Mouse (Mus musculus): ENCODE measurements around the gene Pdilt.
"Not testable (repeated sequence)": the region's sequence is repeated elsewhere in the genome, so short reads cannot be mapped to it uniquely, and the experiment has no call there.

The Pdilt gene

DNA sequence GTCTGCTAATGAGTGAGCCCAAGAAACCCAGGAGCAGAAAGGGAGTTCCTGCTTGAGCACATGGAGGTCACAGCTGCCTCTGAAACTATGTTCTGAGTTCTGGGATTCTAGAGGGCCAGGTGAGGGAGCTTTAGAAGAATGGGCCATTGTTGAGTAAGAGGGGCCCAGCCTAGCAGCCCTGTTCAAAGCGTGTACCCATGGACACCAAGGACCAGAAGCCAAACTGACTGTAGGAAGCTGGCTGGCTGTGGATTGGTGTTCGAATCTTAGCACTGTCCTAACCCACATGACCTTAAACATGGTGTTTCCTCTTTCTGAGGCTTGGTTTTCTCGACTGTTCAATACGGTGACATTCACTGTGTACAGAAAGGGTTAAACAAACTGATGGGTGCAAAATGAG is at the start of gene Pdilt:
Pdilt (minus strand) TSS at position 101 of the 400 bp plus-strand sequence.
- DNase-seq (ENCODE audit: extremely low spot score), result no peak

DNA sequence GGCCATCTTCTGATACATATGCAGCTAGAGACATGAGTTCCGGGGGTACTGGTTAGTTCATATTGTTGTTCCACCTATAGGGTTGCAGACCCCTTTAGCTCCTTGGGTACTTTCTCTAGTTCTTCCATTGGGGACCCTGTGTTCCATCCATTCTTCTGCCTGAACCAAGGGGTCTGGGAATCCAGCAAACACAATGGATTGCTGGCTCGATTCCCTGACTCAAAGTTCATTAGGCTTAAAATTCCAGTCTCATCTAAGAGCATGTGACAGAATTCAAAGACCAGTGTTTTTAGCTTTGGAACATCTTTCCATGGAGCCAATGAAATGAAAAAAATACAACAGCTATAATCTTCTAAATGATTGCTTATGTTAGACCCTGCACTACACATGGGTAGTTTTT is 39.2 kb upstream of the Pdilt start:
- not testable (repeated sequence) for DNase-seq (ENCODE audit: extremely low spot score)

DNA sequence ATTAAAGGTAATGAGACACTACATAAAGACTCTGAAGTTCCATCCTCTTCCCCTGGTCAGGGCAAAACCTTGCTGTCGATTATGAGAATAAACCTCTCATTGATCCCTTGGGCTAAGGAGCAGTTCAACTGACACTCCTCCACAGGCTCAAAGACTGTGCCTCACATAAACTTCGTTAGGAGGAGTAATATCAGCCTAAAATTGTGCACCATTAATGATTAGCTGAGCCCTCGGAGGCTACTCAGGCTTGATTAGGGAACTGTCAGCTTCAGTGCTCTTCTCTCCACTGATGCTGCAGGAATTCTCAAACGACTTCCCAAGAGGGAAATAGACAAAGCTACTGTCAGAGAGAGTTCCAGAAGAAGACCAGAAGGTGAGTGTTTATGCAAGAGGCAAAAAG is 38.2 kb upstream of the Pdilt start:
- DNase-seq (ENCODE audit: extremely low spot score), result no peak

DNA sequence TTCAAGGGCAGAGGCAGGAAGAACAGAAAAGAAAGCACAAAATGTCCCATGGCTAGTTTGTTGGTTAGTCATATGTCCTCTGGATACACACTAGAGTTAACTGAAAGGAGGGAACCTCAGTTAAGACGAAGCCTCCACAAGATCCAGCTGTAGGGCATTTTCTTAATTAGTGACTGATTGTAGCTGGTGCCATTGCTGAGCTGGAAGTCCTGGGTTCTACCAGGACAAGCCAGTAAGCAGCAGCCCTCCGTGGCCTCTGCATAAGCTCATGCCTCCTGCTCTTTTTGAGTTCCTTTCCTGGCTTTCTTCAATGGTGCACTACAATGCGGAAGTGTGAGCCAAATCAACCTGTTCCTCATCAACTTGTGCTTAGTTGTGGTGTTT is 37.2 kb upstream of the Pdilt start:
- no peak for DNase-seq (ENCODE audit: extremely low spot score)

DNA sequence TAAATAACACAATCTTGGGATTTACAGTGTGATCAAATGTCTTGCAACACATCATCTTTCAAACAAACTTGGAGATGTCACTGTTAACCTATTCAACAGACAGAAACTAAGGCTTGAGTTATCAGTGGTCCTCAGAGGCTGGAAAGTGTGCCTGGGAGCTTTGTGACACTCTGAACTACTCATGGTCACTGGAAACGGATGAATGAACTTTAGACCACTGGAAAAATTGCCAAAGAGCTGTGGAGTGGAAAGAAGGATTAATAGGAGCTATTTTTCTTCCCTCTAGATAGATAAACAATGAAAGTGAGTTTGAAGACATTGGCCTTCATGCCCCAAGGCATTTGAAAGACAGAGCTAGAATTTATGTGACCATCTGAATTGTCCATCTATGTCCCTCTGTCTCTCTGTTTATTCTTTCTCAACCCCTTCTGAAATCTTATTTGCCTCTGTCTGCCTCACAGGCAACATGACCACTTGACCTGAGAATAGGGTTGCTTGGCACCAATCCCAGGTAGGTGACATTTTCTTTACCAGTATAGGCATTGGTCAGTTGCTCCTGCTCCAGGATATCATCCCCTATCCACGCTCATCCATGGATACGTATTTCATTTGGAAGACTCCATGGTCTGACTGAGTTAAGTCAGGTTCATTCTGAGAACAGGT is 36.6 kb upstream of the Pdilt start:
- DNase-seq (ENCODE audit: extremely low spot score), result no peak

DNA sequence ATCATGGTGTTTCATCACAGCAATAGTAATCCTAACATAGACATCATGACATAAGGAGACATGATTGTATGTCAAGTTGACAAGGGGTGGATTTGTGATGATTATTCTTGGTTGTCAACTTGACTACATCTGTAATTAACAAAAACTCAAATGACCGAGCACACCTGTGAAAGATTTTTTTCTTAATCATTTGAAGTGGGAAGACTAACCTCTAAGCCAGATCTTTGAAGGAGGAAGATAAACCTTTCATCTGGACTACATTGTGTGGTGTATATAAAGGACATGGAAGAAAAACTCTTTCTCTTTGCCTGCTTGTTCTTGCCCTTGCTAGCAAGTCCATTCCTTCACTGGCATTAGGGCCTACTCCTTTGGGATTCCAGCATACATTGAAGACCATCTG is 30.8 kb upstream of the Pdilt start, which contains the start of gene Acsm2:
Acsm2 (plus strand) TSS at position 301 of the 400 bp plus-strand sequence.
- DNase-seq (ENCODE audit: extremely low spot score), result no peak

DNA sequence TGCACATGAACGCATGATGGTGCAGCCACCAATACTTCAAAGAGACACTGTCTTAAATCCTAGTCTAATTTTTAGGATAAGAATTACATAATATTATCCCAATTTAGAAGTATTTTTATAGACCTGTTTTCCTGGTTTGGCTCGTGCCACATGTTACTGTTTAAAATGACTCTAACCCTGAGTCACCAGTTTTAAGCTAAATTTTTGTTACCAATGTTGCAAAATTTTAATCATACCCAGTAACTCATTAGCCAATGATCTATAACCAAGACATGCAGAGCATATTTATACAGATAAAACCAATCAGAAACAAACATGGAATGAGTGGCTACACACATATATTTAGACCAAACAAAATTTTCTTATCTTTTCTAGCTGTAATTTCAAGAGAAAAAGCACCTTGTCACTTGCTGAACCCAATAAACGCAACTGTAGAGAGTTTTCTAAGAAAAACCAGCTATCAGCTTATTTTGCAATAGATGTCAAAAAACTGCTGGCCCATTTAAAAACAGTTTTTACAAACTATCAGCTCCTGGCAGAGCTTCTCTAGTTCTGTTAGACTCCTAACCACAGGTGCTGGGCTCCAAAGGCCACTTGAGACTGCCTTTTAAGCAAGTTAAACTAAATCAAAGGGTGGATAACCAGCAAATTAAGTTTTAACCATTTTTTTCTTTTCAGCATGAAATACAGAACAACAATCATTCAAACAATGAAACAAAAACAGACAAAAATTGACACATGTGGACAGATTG is 27.4 kb upstream of the Pdilt start:
- DNase-seq (ENCODE audit: extremely low spot score), result no peak

DNA sequence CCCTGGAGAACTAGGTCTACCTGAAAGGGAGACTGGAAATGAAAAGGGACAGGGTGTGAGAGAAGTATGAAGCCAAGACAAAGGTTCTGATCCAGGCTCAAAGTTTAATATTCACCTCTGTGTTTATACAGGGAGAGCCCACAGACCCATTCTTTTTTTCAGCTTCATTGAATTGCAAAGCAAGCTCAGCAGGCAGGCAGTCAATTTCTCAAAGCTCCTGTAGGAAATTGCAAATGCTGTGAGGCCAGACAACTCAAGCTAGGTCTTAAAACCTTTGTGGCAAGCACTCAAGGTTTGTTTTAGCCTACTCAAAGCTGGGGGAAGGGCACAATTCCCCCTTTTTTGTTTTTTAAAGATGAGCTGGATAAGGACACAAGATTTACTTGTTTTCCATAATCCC is 22.3 kb upstream of the Pdilt start:
- DNase-seq (ENCODE audit: extremely low spot score), result no peak

DNA sequence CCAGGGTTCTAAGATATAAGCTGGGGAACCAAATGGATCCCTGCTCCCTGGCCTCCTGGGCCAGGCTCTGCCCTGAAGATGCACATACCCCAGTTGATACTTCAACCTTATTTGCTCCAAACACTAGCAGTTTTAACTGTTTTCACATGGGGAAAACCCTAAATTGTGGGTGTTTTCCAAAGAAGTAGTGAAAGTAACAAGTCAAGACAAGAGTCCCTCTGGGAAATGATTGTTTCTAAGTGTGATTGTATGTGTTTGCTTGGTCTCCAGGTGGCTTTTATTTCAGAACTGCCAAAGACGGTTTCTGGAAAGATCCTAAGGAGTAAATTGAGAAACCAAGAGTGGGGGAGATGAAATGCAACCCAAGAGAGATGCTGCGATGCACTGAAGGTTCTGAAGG is 19.2 kb upstream of the Pdilt start:
- no peak for DNase-seq (ENCODE audit: extremely low spot score)

DNA sequence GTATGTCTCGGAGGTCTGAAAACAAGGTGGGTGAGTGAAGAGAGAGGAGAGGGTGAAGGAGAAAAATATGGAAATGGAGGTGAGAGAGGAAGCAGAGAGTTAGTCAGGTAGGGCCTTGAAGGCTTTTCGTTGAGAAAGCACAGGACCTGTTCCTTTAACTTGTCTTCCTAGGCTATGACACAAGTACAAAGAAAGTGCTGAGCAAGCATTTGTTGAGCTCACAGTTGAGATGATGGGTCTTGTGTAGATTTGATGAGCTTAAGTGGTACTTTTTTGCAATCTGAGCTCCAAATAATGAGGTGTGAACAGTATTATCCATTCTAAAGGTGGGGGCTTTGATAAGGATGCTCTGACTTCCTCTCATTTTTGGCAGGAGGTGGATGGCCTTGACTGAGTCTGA is 11.1 kb upstream of the Pdilt start:
- no peak for DNase-seq (ENCODE audit: extremely low spot score)

DNA sequence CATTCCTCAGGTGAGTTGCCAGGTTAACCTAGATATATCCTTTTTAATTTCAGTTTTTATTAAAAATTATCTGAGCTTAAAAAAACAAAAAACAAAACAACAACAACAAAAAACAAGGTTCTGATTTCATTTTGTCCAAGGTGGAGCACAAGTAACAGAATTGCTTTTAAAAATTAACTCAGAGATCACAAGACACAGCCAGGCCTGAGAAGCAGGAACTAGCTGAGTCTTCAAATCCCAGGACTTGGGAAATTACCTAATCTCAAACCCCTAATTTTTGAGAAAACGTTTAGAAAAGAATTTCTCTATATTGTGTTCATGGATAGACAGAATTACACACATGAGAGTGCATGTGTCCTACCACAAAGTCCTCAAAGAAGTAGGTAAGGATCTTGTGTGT is 9.6 kb upstream of the Pdilt start:
- no peak for DNase-seq (ENCODE audit: extremely low spot score)

DNA sequence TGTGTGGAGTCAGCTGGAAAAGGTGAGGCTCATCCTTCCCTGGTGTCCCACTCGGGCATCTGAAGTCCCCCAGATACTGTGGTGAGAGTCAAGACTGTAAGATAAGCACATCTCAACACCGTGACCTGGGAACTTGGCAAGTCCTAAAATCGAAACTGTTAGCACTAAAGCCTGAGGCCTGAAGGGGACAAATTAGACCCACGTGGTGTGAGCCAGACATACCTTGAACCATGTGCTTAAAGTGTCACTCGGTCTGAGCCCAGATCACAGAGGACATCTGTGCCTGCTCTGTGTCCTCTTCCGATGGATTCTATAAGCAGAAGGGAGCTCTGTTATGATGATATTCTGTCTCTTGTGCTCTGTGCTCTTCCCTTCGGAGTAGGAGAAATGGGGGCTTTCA is 5.3 kb upstream of the Pdilt start:
- DNase-seq (ENCODE audit: extremely low spot score), result no peak

DNA sequence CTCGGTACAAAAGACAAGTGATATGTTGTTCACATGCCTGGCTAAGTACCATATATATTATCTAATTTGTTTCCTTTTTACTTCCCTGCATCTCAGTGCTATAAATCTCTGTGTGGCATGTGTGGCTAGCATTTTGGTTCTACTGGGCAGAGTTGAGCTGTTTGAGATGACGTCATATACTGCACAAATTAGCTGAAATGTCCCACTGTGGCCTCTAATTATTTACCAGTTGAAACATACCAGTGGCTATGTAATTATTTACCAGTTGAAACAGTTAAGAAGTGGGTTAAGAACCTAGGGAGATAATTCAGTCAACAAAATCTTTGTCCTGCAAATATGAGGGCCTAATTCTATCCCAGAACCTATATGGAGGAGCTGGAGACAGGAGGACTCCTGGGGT is 4.3 kb upstream of the Pdilt start:
- DNase-seq (ENCODE audit: extremely low spot score), result no peak

DNA sequence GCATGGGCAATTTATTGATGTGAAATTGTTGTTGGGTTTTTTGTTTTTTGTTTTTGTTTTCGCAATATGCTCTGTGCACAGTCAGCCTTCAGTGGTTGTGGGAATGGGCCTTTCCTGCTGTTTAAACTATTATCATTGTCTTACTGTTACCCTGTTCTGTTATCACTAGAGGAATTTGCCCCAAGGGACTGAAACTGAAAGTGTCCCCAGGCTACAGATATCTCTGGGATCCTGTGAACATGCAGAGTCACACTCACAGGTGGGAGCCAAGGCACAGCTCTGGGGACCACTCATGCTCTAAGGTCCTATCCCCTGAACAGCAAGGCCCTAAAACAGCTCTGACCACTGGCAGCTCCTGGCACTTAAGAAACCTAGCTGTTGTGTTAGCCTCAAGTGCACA is 3.8 kb upstream of the Pdilt start:
- no peak for DNase-seq (ENCODE audit: extremely low spot score)

DNA sequence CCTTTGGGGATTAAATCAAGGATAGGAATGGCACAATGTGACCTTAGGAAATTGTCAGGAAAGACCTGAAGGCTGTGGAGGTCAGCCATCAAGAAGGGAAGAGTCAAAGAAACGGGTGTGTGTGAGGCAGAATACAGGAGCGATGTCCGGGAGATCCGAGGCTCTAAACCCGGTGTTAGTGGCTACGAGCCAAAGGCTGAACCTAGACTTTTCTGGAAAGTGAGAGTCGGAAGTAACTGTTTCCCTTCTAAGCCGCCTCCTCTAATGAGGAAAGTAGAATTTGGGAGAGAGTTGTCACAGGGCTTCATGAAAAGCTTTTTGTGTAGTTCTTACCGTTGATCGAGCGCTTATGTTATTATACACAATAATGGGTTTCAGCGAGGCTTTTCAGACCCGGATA is 3.2 kb upstream of the Pdilt start:
- no peak for DNase-seq (ENCODE audit: extremely low spot score)

DNA sequence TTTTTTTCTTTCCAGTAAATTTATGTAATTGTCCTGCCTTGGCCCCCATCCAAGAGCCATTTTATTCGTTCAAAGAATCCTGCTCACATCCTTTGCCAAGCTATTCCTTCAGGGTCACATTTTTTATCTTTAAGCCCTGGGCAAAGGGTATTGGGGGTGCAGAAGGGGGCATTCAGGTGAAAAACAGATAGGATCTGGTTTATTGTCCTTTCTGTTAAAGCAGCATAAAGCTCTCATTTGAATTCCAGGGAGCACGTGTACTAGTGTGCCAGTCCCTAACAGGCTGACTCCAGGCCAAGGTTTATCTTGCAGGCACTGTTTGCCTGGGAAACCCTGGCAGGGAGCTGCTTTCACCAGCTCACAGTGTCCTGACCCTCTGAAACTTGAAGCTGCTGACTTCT is 2.6 kb upstream of the Pdilt start:
- DNase-seq (ENCODE audit: extremely low spot score), result no peak

DNA sequence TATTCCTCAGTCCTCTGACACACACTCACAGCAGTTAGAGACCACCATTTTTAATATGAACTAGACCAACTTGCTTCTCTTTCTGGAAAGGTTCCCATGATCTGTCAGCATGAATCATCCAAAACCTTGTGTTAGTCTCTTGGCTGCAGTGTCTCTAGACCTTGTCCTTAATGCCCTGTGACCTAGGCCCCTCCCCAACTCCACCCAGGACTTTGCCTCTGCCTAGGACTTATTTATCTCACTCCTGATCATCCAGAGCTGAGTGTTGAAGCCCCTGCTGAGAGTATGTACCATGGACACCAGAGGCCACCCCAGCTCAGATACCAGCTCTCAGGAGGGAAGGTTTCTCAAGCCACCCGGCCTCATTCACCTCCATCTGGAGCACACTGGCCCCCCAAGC is 904 bp downstream of the Pdilt start:
- DNase-seq (ENCODE audit: extremely low spot score), result no peak

DNA sequence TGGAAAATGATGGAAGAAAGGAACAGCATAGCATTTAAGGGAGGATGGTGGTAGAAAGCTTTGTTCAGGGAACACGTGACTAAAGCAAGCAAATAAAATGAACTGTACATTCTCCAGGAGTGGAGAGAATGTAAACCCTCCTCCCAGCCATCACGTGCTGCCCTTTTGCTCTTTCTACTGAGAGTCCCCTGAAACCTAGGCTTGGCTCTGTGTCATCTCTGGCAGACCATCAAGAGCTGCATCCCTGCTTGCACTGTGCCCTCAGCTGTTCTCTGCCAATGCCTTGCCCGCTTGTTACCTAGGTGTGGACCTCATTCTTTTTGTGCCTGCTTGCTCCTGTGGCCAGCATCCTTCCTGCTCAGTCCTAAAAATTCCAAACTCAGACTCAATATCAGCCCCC is 1.5 kb downstream of the Pdilt start:
- DNase-seq (ENCODE audit: extremely low spot score), result no peak

DNA sequence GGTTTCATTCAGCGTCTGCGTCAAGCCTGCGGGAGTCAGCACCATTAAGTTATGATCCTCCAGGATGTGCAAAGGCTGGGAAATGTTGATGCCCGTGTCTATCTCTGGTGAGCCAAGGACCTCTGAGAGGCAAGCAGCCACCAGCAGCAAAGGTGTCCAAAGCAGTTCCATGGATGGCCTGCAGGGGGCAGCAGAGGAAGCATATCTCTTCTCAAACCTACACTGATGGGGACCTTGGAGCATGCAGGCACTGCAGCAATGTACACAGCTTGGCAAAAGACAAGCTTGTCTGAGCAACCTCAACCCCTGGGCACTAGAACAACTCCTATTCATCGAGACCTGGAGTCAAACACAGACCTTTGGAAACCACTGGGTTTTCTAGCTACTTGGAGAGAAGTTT is 3.6 kb downstream of the Pdilt start:
- DNase-seq (ENCODE audit: extremely low spot score), result peak; percentile 66

DNA sequence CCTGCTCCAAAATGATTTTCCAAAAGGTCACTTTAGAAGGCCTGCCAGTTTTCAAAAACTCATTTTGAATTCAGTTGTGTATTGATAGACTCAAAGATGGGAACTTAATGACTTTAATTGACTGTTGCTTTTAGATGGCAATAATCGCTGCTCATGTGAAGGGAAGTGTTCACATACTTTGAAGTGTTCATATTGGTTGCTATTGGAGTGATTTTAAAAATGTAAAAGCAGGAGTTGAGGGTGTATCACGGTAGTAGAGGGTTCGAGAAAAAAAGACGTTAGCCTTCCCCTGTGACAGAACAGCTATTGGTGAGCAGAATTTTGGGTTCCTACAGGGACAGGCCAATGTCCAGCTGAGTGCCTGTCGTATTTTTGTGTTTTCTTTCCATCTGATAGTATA is 4.1 kb downstream of the Pdilt start, which contains the start of gene Acsm5:
Acsm5 (plus strand) TSS at position 301 of the 400 bp plus-strand sequence.
- no peak for DNase-seq (ENCODE audit: extremely low spot score)

DNA sequence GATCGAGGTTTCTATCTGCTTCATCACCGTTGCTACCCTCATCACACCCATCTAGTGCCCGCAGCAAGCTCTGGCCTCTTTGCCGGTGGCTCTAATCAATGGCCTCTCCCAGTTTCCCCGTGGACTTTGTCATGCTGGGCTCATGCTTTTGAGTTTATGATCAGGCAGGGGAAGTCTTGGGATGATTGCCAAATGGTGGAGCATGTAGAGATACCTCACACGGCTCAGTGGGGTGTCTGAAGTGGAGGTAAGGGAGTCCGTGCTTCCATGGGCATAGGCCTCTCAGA is 7.1 kb downstream of the Pdilt start:
- DNase-seq (ENCODE audit: extremely low spot score), result no peak

DNA sequence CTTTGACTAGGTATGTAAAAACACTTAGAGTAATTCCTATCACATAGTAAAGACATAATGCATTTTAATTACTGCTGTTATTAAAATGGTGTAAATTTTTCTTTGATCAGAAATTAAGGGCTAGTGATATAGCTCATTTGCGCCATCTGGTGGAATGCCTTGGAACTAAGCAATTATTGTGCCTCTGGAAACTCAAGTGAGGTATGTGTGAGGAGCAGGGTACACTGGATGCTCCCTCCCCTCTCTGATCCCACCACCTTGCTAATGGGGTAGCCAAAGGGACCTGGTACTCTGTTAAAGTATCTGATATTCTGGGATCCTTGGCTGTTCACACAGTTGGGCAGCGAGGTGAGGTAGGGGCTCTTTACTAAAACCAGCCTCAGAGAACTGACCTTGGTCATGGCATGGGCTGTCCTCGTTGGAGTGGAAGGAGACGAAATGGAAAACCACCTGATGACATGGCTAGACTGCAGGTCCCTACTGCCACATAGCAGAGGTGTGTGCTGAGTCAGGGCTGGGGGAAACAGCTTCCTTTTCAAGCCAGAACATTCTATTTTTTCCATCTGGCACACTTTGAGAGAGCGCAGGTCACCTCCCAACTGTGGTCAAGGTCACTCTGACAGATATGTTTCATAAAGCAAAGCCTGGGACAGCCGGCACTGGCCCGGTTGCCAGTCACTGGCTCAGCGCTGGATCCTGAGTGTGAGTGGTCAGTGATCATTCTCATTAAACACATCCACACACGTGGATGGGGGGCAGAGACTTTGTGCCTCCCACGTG is 7.6 kb downstream of the Pdilt start:
- peak; percentile 31 for DNase-seq (ENCODE audit: extremely low spot score)

DNA sequence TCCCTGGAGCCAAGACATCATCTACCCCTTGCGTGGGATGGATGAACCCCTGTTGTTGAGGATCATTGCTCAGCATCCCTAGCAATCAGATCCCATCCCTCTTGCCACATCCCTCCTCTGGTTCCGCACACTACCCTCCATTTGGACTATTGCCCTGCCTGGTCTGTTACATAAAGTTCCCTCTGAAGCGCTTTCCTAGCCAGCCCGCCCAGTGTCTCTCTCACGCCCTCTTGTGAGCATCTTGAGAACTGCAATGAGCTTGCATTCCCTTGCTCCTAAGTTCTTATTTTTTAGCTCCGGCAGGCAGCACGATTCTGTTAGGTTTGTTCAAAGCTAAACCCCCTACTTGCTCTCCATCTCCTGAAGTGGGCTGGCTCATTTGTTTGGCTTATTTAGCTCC is 10.2 kb downstream of the Pdilt start:
- DNase-seq (ENCODE audit: extremely low spot score), result peak; percentile 42

Data from embryo, embryonic 9.5 days (tissue).